Mouse (Mus musculus) G1E (cell line): ENCODE results near the gene Erp29. TPM values are rescaled to one million over a fixed set of nuclear protein-coding genes. Genes with fewer than 3 reads are reported as not detected.
A peak's percentile ranks its signal among the peaks of the same experiment; 100 is the strongest.

ENCODE experiments used
- ATAC-seq: 2 replicates; pipeline ENCODE4 v1.8.0; 2016; ENCODE audit warnings: mild to moderate bottlenecking; ENCODE audit not compliant: insufficient number of reproducible peaks, poor library complexity, low FRiP score, severe bottlenecking; ENCODE audit errors: extremely low read depth
- DNase-seq: peaks from one replicate; pipeline ENCODE4 v3.0.0; 2012; ENCODE audit warnings: low spot score
- H3K27me3 ChIP-seq: 2 replicates; pipeline ENCODE4 v1.6.1; 2012; ENCODE audit warnings: mild to moderate bottlenecking, low read length, inconsistent platforms; ENCODE audit not compliant: insufficient read depth
- H3K36me3 ChIP-seq: replicated peaks from 2 replicates; pipeline ENCODE3; 2012; ENCODE audit warnings: mild to moderate bottlenecking, inconsistent platforms
- H3K4me1 ChIP-seq: 2 replicates; pipeline ENCODE4 v1.6.1; 2012; ENCODE audit warnings: low read depth, low read length, inconsistent platforms, mixed read lengths; ENCODE audit not compliant: insufficient read depth
- H3K4me3 ChIP-seq: 2 replicates; pipeline ENCODE4 v1.5.1; 2012; ENCODE audit warnings: low read depth, mild to moderate bottlenecking, inconsistent platforms, low read length, moderate library complexity, mixed read lengths
- H3K9me3 ChIP-seq: replicated peaks from 2 replicates; pipeline ENCODE4 v1.6.1; 2012; ENCODE audit warnings: inconsistent platforms
- CTCF ChIP-seq: IDR thresholded peaks from 2 replicates; pipeline ENCODE4 v1.5.1; 2012; ENCODE audit warnings: low read depth, low read length, inconsistent platforms, mixed read lengths
- GATA1 ChIP-seq: IDR thresholded peaks from 2 replicates; pipeline ENCODE4 v1.6.1; 2012; ENCODE audit warnings: borderline replicate concordance, low read length, inconsistent platforms, mixed read lengths
- GATA2 ChIP-seq: IDR thresholded peaks from 2 replicates; pipeline ENCODE4 v1.6.1; 2012; ENCODE audit warnings: low read depth, low read length, inconsistent platforms, borderline replicate concordance
- POLR2AphosphoS5 ChIP-seq: IDR thresholded peaks from 2 replicates; pipeline ENCODE4 v1.6.1; 2012; ENCODE audit warnings: low read depth, low read length, inconsistent platforms; ENCODE audit not compliant: insufficient replicate concordance
- TAL1 ChIP-seq: conservative IDR thresholded peaks from 2 replicates; pipeline ENCODE4 v1.6.1; 2012; ENCODE audit warnings: low read depth, low read length, inconsistent platforms, mixed read lengths
- polyA plus RNA-seq: library from polyadenylated mRNA; stranded (reverse); fragments of >175 nt; gene quantifications from 2 replicates; pipeline ENCODE4 v1.2.3, GENCODE M21; 2012
- total RNA-seq, 2 experiments: library from RNA; stranded (forward) in 1 of 2; stranded (reverse) in 1 of 2; fragments of 200-1000 nt in 1 of 2; fragments of >200 nt in 1 of 2; fragmentation: Nextera tagmentation in 1 of 2; gene quantifications; 2 replicates each; pipeline ENCODE4 v1.2.3; 2014 to 2017

The Erp29 gene
- total and polyA plus RNA-seq, 3 experiments = 58.8 to 344 (median 167) TPM

- no peak for ATAC-seq
- no peak for TF ChIP-seq GATA1
- TF ChIP-seq POLR2AphosphoS5 = no peak
- TF ChIP-seq TAL1 = no peak
- TF ChIP-seq GATA2 = no peak
- TF ChIP-seq CTCF = no peak
- peak; percentile 13 for DNase-seq
- Histone ChIP-seq H3K4me3 (peak overlapping the region; percentile 90), H3K9me3 (no peaks in the 10 kb centered on the region), H3K27me3 (no peaks in the 10 kb centered on the region), H3K4me1 (peaks cover 60% of the 10 kb centered on the region), H3K36me3 (peaks cover 42% of the 10 kb centered on the region)
Observed at GRCm38 (mm10) chr5:121398146-121398964, 54.0 kb downstream of the Erp29 start.

GRCm38 (mm10) chr5:121397187-121398145, 54.8 kb downstream of the Erp29 start, which contains the start of gene Naa25:
Naa25 (plus strand) TSS chr5:121397936.
- DNase-seq = peak; percentile 88
- H3K36me3 ChIP-seq = peaks cover 33% of the 10 kb centered on the region
- H3K4me3 ChIP-seq = peak within 1 kb of the TSS; percentile 90
- H3K27me3 ChIP-seq = no peaks in the 10 kb centered on the region
- H3K4me1 ChIP-seq = peaks cover 56% of the 10 kb centered on the region
- peak; percentile 91 for ATAC-seq
- H3K9me3 ChIP-seq = no peaks in the 10 kb centered on the region
- no peak for TF ChIP-seq TAL1
- TF ChIP-seq POLR2AphosphoS5 = no peak
- TF ChIP-seq GATA1 = no peak
- no peak for TF ChIP-seq GATA2

GRCm38 (mm10) chr5:121395621-121396020, 56.7 kb downstream of the Erp29 start:
- Histone ChIP-seq H3K4me1 (peaks cover 40% of the 10 kb centered on the region), H3K27me3 (no peaks in the 10 kb centered on the region), H3K4me3 (no peak overlapping the region), H3K9me3 (no peaks in the 10 kb centered on the region), H3K36me3 (peaks cover 15% of the 10 kb centered on the region)
- DNase-seq = no peak
- ATAC-seq = no peak
- TF ChIP-seq GATA2 (no peak), TAL1 (no peak), GATA1 (no peak), CTCF (no peak), POLR2AphosphoS5 (no peak)

GRCm38 (mm10) chr5:121393402-121393801, 58.9 kb downstream of the Erp29 start:
- H3K9me3 ChIP-seq = no peaks in the 10 kb centered on the region
- no peaks in the 10 kb centered on the region for H3K36me3 ChIP-seq
- TF ChIP-seq TAL1 (no peak), GATA2 (no peak), POLR2AphosphoS5 (no peak), GATA1 (no peak), CTCF (no peak)
- peaks cover 32% of the 10 kb centered on the region for H3K4me1 ChIP-seq
- ATAC-seq (no peak), DNase-seq (no peak)
- H3K4me3 ChIP-seq = no peak overlapping the region
- no peaks in the 10 kb centered on the region for H3K27me3 ChIP-seq

DNA sequence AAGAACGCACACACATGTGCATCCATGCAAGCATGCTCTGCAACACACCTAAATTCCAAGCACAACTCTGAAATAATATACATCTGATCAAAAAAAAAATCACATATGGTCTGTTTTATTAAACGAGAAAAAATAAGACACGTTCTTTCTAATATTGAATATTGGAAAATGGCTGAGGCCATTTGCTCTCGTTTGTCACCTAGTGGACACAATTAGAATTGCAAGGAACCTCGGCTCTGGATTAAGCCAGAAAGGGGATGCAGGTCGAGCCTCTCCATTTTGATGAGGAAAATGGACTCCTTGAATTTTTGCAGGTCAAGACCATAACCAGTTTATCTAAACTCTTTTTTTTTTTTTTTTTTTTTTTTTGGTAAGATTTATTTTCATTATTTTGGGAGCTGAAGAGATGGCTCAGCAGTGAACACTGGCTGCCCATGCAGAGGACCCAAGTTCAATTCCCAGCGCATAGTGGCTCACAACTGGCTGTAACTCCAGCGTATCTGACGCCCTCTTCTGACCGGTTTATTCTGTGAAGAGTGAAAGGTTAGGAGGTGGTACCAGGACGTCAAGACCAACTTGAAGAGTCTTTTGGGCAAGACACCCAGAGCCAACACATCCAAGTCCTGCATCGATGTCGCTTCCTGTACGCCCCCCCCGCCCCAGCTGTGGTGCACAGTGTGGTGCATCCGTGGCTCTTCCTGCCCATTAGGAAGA, 59.5 kb downstream of the Erp29 start:
- no peaks in the 10 kb centered on the region for H3K36me3 ChIP-seq
- DNase-seq = peak; percentile 41
- no peak for ATAC-seq
- no peak for TF ChIP-seq GATA1
- no peak for TF ChIP-seq TAL1
- TF ChIP-seq POLR2AphosphoS5 = no peak
- TF ChIP-seq GATA2 = no peak
- TF ChIP-seq CTCF = peak; percentile 71
- peaks cover 34% of the 10 kb centered on the region for H3K4me1 ChIP-seq
- H3K9me3 ChIP-seq = no peaks in the 10 kb centered on the region
- H3K4me3 ChIP-seq = no peak overlapping the region
- H3K27me3 ChIP-seq = no peaks in the 10 kb centered on the region

GRCm38 (mm10) chr5:121389691-121390090, 62.6 kb downstream of the Erp29 start:
- Histone ChIP-seq H3K36me3 (no peaks in the 10 kb centered on the region), H3K4me3 (no peak overlapping the region), H3K4me1 (peaks cover 40% of the 10 kb centered on the region), H3K27me3 (0 out of 2 replicates have a peak, but pooled peaks cover 3% of the 10 kb centered on the region), H3K9me3 (no peaks in the 10 kb centered on the region)
- ATAC-seq (no peak), DNase-seq (no peak)
- no peak for TF ChIP-seq TAL1
- no peak for TF ChIP-seq POLR2AphosphoS5
- no peak for TF ChIP-seq GATA1
- no peak for TF ChIP-seq GATA2
- TF ChIP-seq CTCF = no peak
